Mouse (Mus musculus): ENCODE measurements at regions not wholly inside any gene's neighbourhood (a gene's known extent, or its start where the extent isn't known, plus 50 kb on each side); places are given as distances from the start of the nearest gene placed in this dataset.

DNA sequence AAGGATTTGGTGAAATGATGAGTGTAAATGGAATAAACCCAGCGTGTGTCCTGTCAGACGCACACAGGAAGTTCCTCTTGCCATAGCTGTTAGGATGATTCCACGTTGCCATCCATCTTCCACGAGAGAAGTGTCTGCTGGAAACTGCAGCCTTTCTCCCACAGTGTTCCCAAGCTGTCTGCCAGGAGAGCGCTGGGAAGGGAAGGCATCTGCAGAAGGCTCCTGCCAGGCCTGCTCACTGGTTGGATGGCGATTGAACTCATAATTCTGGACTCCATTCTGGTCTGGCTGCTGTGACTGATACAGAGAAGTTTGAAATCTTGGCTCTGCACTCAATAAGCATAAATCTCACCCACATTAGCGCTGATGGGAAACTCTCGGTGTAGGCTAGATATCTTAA, 69.5 kb upstream of the Mrps9 start:
- Histone ChIP-seq H3K4me2 (no peak overlapping the region), H3K36me3 (no peaks in the 10 kb centered on the region), H3K27me3 (no peaks in the 10 kb centered on the region), H3K27ac (replicated peaks) (no peak overlapping the region), H3K9ac (no peak overlapping the region), H3K9me3 (no peaks in the 10 kb centered on the region), H3K4me1 (replicated peaks) (peaks cover 28% of the 10 kb centered on the region), H3K4me3 (no peak overlapping the region)
- ATAC-seq (ENCODE audit: low read depth) = no peak
- 63% methylated on average over 8 of the region's 8 CpGs for WGBS

DNA sequence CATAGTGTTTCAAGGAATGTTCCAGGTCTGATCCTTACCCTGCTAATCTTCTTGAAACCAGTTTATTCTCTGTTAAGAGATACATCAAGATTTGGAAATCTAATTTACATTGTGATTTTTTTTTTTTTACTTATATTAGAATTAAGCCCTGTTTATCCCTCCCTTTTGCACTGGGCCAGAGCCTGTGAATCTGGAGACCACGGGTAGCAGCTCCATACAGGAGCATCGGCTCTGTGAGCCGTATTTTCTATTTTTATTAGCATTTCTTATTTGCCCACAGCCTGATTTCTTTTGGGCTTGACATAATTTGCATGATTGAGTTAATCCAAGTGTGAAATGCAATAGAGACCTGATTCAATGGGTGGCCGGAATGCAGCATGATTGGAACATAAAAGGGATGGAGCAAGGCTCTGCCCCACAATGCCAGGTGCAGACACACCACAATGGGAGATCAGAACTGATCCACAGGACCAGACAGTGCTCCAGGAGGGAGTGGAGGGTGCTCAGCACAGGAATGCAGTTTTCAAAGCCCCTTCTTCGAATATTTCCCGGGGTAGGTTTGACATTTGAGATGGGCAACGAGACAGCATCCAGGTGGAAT, 67.9 kb upstream of the Mrps9 start:
- Histone ChIP-seq H3K4me1 (replicated peaks) (peaks cover 28% of the 10 kb centered on the region), H3K36me3 (no peaks in the 10 kb centered on the region), H3K27me3 (no peaks in the 10 kb centered on the region), H3K9me3 (no peaks in the 10 kb centered on the region), H3K27ac (replicated peaks) (no peak overlapping the region), H3K4me3 (no peak overlapping the region), H3K4me2 (no peak overlapping the region), H3K9ac (no peak overlapping the region)
- no peak for ATAC-seq (ENCODE audit: low read depth)
- WGBS = 48% methylated on average over 7 of the region's 7 CpGs

DNA sequence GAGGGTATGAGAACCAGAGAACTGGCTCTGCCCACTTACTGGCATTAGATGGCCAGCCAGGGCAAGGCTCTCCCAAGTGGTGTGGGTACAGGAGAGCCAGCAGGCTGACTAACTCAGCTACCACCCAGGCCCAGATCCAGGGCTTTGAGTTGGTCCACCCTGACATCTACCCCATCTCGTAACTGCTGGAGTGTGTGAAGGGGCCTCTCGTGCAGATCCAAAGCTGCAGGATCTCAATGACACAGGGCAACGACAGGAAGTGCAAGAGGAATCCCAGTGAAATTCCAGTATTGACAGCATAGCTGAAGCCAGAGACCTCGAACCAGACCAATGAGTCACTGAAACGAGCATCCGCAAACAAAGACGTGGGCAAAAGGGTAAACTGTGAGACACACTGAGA, 63.8 kb upstream of the Mrps9 start:
- no peak for ATAC-seq (ENCODE audit: low read depth)
- Histone ChIP-seq H3K4me2 (no peak overlapping the region), H3K27me3 (no peaks in the 10 kb centered on the region), H3K4me3 (no peak overlapping the region), H3K9me3 (no peaks in the 10 kb centered on the region; the same call in 1 of the 2 replicates), H3K9ac (no peak overlapping the region), H3K36me3 (no peaks in the 10 kb centered on the region), H3K27ac (replicated peaks) (no peak overlapping the region), H3K4me1 (replicated peaks) (peaks cover 9% of the 10 kb centered on the region)
- WGBS = 78% methylated on average over 7 of the region's 7 CpGs

DNA sequence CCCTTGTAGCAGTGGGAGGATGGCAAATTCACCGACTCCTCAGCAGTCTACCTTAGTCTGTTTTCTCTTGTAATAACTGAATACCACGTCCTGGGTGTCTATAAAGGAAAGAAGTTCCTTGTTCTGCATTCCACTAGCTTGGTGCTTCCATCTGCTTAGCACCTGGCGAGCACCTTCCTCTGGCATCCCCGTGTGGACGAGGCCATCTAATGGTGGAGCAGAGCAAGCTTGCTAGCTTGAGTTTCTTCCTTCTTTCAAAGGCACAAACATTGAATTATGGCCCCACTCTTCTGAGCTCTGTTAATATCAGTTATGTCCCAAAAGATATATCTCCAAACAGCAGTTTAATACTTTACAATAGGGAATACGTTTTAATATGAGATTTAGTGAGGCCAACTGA, 62.6 kb upstream of the Mrps9 start:
- H3K36me3 ChIP-seq = no peaks in the 10 kb centered on the region
- H3K27me3 ChIP-seq = no peaks in the 10 kb centered on the region
- no peak overlapping the region for H3K4me3 ChIP-seq
- no peak overlapping the region for H3K27ac ChIP-seq (replicated peaks)
- H3K4me1 ChIP-seq (replicated peaks) = peaks cover 3% of the 10 kb centered on the region; the same call in 1 of the 2 replicates
- no peak overlapping the region for H3K4me2 ChIP-seq
- 75% methylated on average over 6 of the region's 6 CpGs for WGBS
- no peak overlapping the region for H3K9ac ChIP-seq
- ATAC-seq (ENCODE audit: low read depth) = no peak
- H3K9me3 ChIP-seq = peaks cover 4% of the 10 kb centered on the region
